Comparison of ENCODE assay signal across 13 mouse cellular contexts in the genomic region with DNA sequence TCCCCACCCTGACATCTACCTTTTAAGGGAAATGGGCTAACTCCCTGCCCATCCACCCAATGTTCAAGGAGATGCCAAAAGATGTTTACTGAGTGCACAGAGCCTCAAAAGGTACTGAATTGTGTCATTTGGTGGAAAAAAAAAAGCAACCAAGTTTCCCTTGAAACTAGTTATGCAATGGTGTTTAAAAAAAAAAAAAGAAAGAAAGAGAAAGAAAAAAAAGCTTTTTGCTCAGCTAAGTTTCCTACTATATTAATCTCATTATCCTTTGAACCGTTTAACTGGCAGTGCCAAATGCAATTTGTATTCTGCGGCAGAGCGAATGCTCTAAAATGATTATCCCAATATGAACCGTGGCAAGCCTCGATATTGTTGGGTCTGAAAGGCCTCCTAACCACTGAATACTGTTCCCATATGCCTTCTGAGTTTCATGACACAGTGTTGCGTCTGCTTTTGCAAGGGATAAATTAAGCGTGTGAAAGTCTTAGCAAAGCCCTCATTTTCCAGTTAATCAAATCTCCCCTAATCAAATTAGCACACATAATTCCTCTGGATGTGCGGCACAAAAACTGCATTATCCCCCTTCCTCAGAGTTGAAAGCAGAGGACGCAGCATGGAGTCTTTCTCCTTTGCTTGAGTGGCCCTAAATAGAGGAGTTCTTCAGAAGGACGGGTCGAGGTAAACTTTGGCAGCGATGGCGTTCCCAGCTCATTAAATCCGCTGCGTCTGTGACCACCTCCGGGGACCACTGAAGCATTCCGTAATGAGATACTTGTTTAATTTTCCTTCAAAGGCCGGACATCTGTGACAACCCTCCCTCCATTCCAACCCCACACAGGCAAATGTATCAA.
A peak's percentile ranks its signal among the peaks of the same experiment; 100 is the strongest.
DNase-seq lines count a peak whose midpoint lies in the region; ATAC-seq lines count a peak whose summit lies in the region.
"Had no signal": no experiment of that assay in that cellular context is flagged by ENCODE, and none has a peak within 500 bp of the region (broad histone marks: within the 10 kb centered on the region; RNA-seq: fewer than 3 reads in every experiment).

No protein-coding gene starts in this region.

- peaks cover 77% of the 10 kb centered on the region for H3K27me3 ChIP-seq in hindbrain, embryonic 10.5 days (ENCODE audit: insufficient read depth, poor library complexity, severe bottlenecking)
- 0 out of 2 replicates have a peak, but pooled peaks cover 7% of the 10 kb centered on the region for H3K27me3 ChIP-seq in midbrain, embryonic 15.5 days (replicated peaks)
- H3K27me3 ChIP-seq: heart, embryonic 12.5 days had no signal

- no peaks in the 10 kb centered on the region for H3K36me3 ChIP-seq in hindbrain, embryonic 10.5 days
- H3K36me3 ChIP-seq in midbrain, embryonic 15.5 days (replicated peaks) = no peaks in the 10 kb centered on the region
- H3K36me3 ChIP-seq: heart, embryonic 12.5 days had no signal

- 15% methylated on average over 18 of the region's 18 CpGs for WGBS in hindbrain, embryonic 10.5 days
- 13% methylated on average over 18 of the region's 18 CpGs for WGBS in midbrain, embryonic 15.5 days

- no peak overlapping the region for H3K9ac ChIP-seq in midbrain, embryonic 15.5 days
- H3K9ac ChIP-seq: heart, embryonic 12.5 days; liver, postnatal 0 days had no signal

- peak overlapping the region; percentile 5; the same call in 1 of the 2 replicates for H3K27ac ChIP-seq in hindbrain, embryonic 10.5 days
- H3K27ac ChIP-seq in midbrain, embryonic 15.5 days = peak overlapping the region; percentile 55

- no peaks in the 10 kb centered on the region for H3K9me3 ChIP-seq in hindbrain, embryonic 10.5 days
- no peaks in the 10 kb centered on the region for H3K9me3 ChIP-seq in midbrain, embryonic 15.5 days
- H3K9me3 ChIP-seq: heart, embryonic 12.5 days had no signal

- 0 out of 2 replicates have a peak, but pooled peaks have one; percentile 29 for ATAC-seq in midbrain, embryonic 15.5 days (replicated peaks)
- no peak for ATAC-seq in megakaryocyte progenitor cell, adult 5-6 weeks (replicated peaks; ENCODE audit: poor library complexity)
- ATAC-seq: liver, postnatal 0 days had no signal

- H3K4me1 ChIP-seq in hindbrain, embryonic 10.5 days (replicated peaks) = peaks cover 88% of the 10 kb centered on the region
- peaks cover 70% of the 10 kb centered on the region for H3K4me1 ChIP-seq in midbrain, embryonic 15.5 days

- DNase-seq in cerebellum, postnatal 10 days = peak; percentile 77 to 90
- DNase-seq in cerebellum, adult 18-20 months = no peak
- peak; percentile 81 for DNase-seq in embryo, embryonic 11 days
- DNase-seq in hindbrain, embryonic 10.5 days (ENCODE audit: low spot score) = peak; percentile 75
- DNase-seq in adipocyte (ENCODE audit: low spot score) = no peak
- no peak for DNase-seq in layer of hippocampus, adult 8-10 months (ENCODE audit: low spot score in 2 of 2)
- DNase-seq: adrenal gland, postnatal 10 days; cerebellum, adult 8-10 months; liver, postnatal 0 days; thymus, postnatal 4 days had no signal

- H3K4me2 ChIP-seq in midbrain, embryonic 15.5 days = no peak overlapping the region
- H3K4me2 ChIP-seq: heart, embryonic 12.5 days had no signal

- H3K4me3 ChIP-seq in hindbrain, embryonic 10.5 days = no peak overlapping the region
- H3K4me3 ChIP-seq in midbrain, embryonic 15.5 days = no peak overlapping the region
- H3K4me3 ChIP-seq: heart, embryonic 12.5 days had no signal

Comparison
In these comparisons a context has a peak if more than half of its experiments do, and no peak if none do; other contexts are left out.
1. DNase-seq: peak in cerebellum, postnatal 10 days (2 of 2), embryo, embryonic 11 days (single experiment) and hindbrain, embryonic 10.5 days (single experiment); none in cerebellum, adult 18-20 months (0 of 2), adipocyte (single experiment) and layer of hippocampus, adult 8-10 months (0 of 2).